Mouse (Mus musculus) monocyte, adult 5-6 weeks (primary cell): ENCODE measurements around the gene Apeh. TPM values are rescaled to one million over a fixed set of nuclear protein-coding genes. Genes with fewer than 3 reads are reported as not detected.

ENCODE experiments used
- total RNA-seq: library from RNA; stranded (forward); fragments of 200-1000, 200-491, 200-594 nt; gene quantifications from 3 replicates; pipeline ENCODE4 v1.2.3, GENCODE M21; 2017

The Apeh gene
- total RNA-seq, 1 experiment from 2014 or later = 97.2 TPM

Other genes with a start within 250 kb of the Apeh start
- gene Rbm6, start 221.4 kb downstream of the Apeh start, total RNA-seq = 166 to 202 TPM (median 177 TPM) in 3 replicates
- gene Mon1a, start 206.5 kb downstream of the Apeh start, total RNA-seq = 13.0 to 22.8 TPM (median 16.4 TPM) in 3 replicates
- 0.29 to 3.2 TPM (median 1.6 TPM) in 3 replicates for gene Mst1r, start 187.7 kb downstream of the Apeh start, total RNA-seq
- 0.19 TPM in 1 of 3 replicates, not detected in the others for gene Actl11, start 166.1 kb downstream of the Apeh start, total RNA-seq
- gene Camkv, start 158.9 kb downstream of the Apeh start, total RNA-seq = not detected in 3 replicates
- 1.5 to 1.8 TPM (median 1.6 TPM) in 3 replicates for gene Traip, start 144.5 kb downstream of the Apeh start, total RNA-seq
- 40.1 to 97.0 TPM (median 50.1 TPM) in 3 replicates for gene Uba7, start 119.1 kb downstream of the Apeh start, total RNA-seq
- gene Gm20661, start 111.5 kb downstream of the Apeh start, total RNA-seq = not detected in 3 replicates
- 3.7 to 14.4 TPM (median 10.5 TPM) in 3 replicates for gene Inka1, start 108.7 kb downstream of the Apeh start, total RNA-seq
- 2.8 TPM in 1 of 3 replicates, not detected in the others for gene Cdhr4, start 102.1 kb downstream of the Apeh start, total RNA-seq
- gene Gm20662, start 98.3 kb downstream of the Apeh start, total RNA-seq = 1.5 to 2.6 TPM in 2 of 3 replicates, not detected in the other
- 47.0 to 167 TPM (median 102 TPM) in 3 replicates for gene Ip6k1, start 92.1 kb downstream of the Apeh start, total RNA-seq
- gene Gmppb, start 45.4 kb downstream of the Apeh start, total RNA-seq = 4.5 to 19.8 TPM (median 15.8 TPM) in 3 replicates
- gene Amigo3, start 41.4 kb downstream of the Apeh start, total RNA-seq = 2.5 to 3.5 TPM in 2 of 3 replicates, not detected in the other
- gene Mst1, start 14.2 kb downstream of the Apeh start, total RNA-seq = not detected in 3 replicates
- 21.5 to 53.5 TPM (median 30.5 TPM) in 3 replicates for gene Rnf123, start 11.3 kb downstream of the Apeh start, total RNA-seq
- under 0.01 to 1.2 TPM in 2 of 3 replicates, not detected in the other for gene Bsn, start 95.8 kb upstream of the Apeh start, total RNA-seq
- 3.2 to 5.7 TPM (median 5.0 TPM) in 3 replicates for gene Dag1, start 169.4 kb upstream of the Apeh start, total RNA-seq
- 1.1 to 1.9 TPM (median 1.6 TPM) in 3 replicates for gene Nicn1, start 195.8 kb upstream of the Apeh start, total RNA-seq
- gene Amt, start 202.2 kb upstream of the Apeh start, total RNA-seq = 0.57 to 1.1 TPM in 2 of 3 replicates, not detected in the other
- gene Rhoa, start 211.5 kb upstream of the Apeh start, total RNA-seq = 777 to 880 TPM (median 867 TPM) in 3 replicates
- gene Tcta, start 211.6 kb upstream of the Apeh start, total RNA-seq = 9.4 to 19.9 TPM (median 16.0 TPM) in 3 replicates
- gene Gpx1, start 244.3 kb upstream of the Apeh start, total RNA-seq = 1,210 to 1,931 TPM (median 1,658 TPM) in 3 replicates